Mouse (Mus musculus): ENCODE results near the gene Cnot10.

DNA sequence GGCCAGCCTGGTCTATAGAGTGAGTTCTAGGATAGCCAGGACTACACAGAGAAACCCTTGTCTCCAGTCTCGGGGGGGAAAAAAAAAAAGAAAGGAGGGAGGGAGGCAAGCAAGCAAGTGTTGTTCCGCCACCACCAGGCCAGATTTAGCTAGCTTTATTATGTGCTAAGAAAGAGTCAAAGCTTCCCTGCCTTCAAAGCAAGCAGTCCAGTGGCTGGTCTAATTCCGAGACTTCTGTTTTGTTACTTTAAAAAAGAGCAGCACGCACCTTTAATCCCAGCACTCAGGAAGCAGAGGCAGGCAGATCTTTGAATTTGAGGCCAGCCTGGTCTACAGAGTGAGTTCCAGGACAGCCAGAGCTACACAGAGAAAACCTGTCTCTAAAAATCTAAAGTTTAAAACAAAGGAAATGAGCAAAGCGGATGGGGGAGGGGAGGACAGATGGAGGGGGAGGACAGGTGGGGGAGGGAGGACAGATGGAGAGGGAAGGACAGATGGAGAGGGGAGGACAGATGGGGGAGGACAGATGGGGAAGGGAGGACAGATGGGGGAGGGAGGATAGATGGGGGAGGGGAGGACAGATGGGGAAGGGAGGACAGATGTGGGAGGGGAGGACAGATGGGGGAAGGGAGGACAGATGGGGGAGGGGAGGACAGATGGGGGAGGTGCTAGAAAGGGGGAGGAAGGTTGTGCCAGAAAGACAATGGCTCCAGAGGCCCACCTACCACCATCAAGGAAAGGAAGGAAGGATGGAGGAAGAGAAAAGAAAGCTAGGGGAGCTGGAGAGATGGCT is 71.1 kb downstream of the Cnot10 start:
- no peak for TF ChIP-seq CTCF (IDR thresholded peaks at IDR 0.05; ENCODE audit: control insufficient read depth, insufficient read depth, insufficient read length)
- no peak for TF ChIP-seq USF1 (IDR thresholded peaks at IDR 0.05; ENCODE audit: low read depth)
- TF ChIP-seq MYOD1 (IDR thresholded peaks at IDR 0.05; ENCODE audit: control insufficient read depth, insufficient read length, low read depth), result no peak
- TF ChIP-seq CEBPB (IDR thresholded peaks at IDR 0.05; ENCODE audit: low read depth), result no peak
- TF ChIP-seq MYOG (IDR thresholded peaks at IDR 0.05; ENCODE audit: control insufficient read depth, extremely low read depth, insufficient read length), result no peak
- TF ChIP-seq MAX (IDR thresholded peaks at IDR 0.05), result no peak
- no peak for TF ChIP-seq FOSL1 (IDR thresholded peaks at IDR 0.05; ENCODE audit: insufficient read depth, low read length, poor library complexity, severe bottlenecking)

All from C2C12 (cell line).